Mouse (Mus musculus): ENCODE results near the gene T. TPM values are rescaled to one million over a fixed set of nuclear protein-coding genes. Genes with fewer than 3 reads are reported as not detected.

Gene T
- polyA plus RNA-seq (2012; rRNA removed), result 1.7 and 2.2 TPM in 2 replicates

GRCm38 (mm10) chr17:8433978-8434960, at the start of gene T:
TSS of gene T (plus strand) at chr17:8434423.

Other genes starting within 250 kb of the T start
- gene Ccr6, start 198.4 kb upstream of the T start, polyA plus RNA-seq (2012; rRNA removed), result 0.14 TPM in 1 of 2 replicates, not detected in the other
- 132 and 149 TPM in 2 replicates for gene Mpc1, start 151.5 kb upstream of the T start, polyA plus RNA-seq (2012; rRNA removed)
- 163 and 174 TPM in 2 replicates for gene Sft2d1, start 123.3 kb upstream of the T start, polyA plus RNA-seq (2012; rRNA removed)
- gene Prr18, start 97.0 kb upstream of the T start, polyA plus RNA-seq (2012; rRNA removed), result 19.2 and 20.3 TPM in 2 replicates
- 1.00 and 1.2 TPM in 2 replicates for gene T2, start 78.4 kb upstream of the T start, polyA plus RNA-seq (2012; rRNA removed)
- gene Pde10a, start 90.9 kb downstream of the T start, polyA plus RNA-seq (2012; rRNA removed), result 21.7 and 25.7 TPM in 2 replicates
- not detected in 2 replicates for gene Gm17087, start 132.5 kb downstream of the T start, polyA plus RNA-seq (2012; rRNA removed)

Measured in central nervous system, embryonic 14 days (tissue).